Mouse (Mus musculus) brown adipose tissue, adult 24 weeks (tissue): ENCODE measurements around the gene Vmn1r82. TPM values are rescaled to one million over a fixed set of nuclear protein-coding genes. Genes with fewer than 3 reads are reported as not detected.

Source experiments
- H3K27ac ChIP-seq: fragments of 200-500 bp; replicated peaks from 2 replicates; pipeline ENCODE4 v1.5.1; 2012; ENCODE audit warnings: low read depth, mild to moderate bottlenecking, low read length
- H3K4me1 ChIP-seq: fragments of 200-500 bp; 2 replicates; pipeline ENCODE4 v1.6.1; 2012; ENCODE audit warnings: low read length, mixed read lengths; ENCODE audit not compliant: control insufficient read depth, insufficient read depth, insufficient read length
- H3K4me3 ChIP-seq: fragments of 200-500 bp; 2 replicates; pipeline ENCODE4 v1.5.1; 2012; ENCODE audit warnings: low read depth, mild to moderate bottlenecking, low read length, moderate library complexity; ENCODE audit not compliant: insufficient read depth
- polyA plus RNA-seq: library from polyadenylated mRNA; stranded (reverse); fragments of >200 nt; gene quantifications from 2 replicates; pipeline ENCODE4 v1.2.4, GENCODE M21; 2012; ENCODE audit not compliant: missing spikeins, insufficient read depth, insufficient read length

The Vmn1r82 gene
- polyA plus RNA-seq, result not detected in 2 replicates

GRCm38 (mm10) chr7:12300130-12300529 is at the start of gene Vmn1r82:
TSS of gene Vmn1r82 (plus strand) at chr7:12300430.
- Histone ChIP-seq H3K27ac (no peak within 1 kb of the TSS), H3K4me1 (no peaks in the 10 kb centered on the region), H3K4me3 (no peak within 1 kb of the TSS)

- no peak within 1 kb of the TSS for H3K27ac ChIP-seq
- H3K4me1 ChIP-seq, result no peaks in the 10 kb centered on the region
- H3K4me3 ChIP-seq, result no peak within 1 kb of the TSS
Observed at GRCm38 (mm10) chr7:12268169-12268568, 32.1 kb upstream of the Vmn1r82 start, which contains the start of gene Vmn1r81. TSS of gene Vmn1r81 (minus strand) at chr7:12268269.

- no peaks in the 10 kb centered on the region for H3K4me1 ChIP-seq
- no peak within 1 kb of the TSS for H3K27ac ChIP-seq
- H3K4me3 ChIP-seq, result no peak within 1 kb of the TSS
Observed at GRCm38 (mm10) chr7:12329381-12329780, 29.2 kb downstream of the Vmn1r82 start, which contains the start of gene Vmn1r83. TSS of gene Vmn1r83 (minus strand) at chr7:12329481.

Other genes with a start within 250 kb of the Vmn1r82 start
- not detected in 2 replicates for gene Vmn1r78, start 150.2 kb upstream of the Vmn1r82 start, polyA plus RNA-seq
- gene Vmn1r79, start 129.2 kb upstream of the Vmn1r82 start, polyA plus RNA-seq, result not detected in 2 replicates
- gene Vmn1r80, start 111.1 kb upstream of the Vmn1r82 start, polyA plus RNA-seq, result not detected in 2 replicates
- not detected in 2 replicates for gene Vmn1r81, start 32.2 kb upstream of the Vmn1r82 start, polyA plus RNA-seq
- gene Vmn1r83, start 29.1 kb downstream of the Vmn1r82 start, polyA plus RNA-seq, result not detected in 2 replicates
- gene Vmn1r84, start 68.8 kb downstream of the Vmn1r82 start, polyA plus RNA-seq, result not detected in 2 replicates
- gene Zfp551, start 122.3 kb downstream of the Vmn1r82 start, polyA plus RNA-seq, result 0.91 TPM in 1 of 2 replicates, not detected in the other
- 2.8 and 4.4 TPM in 2 replicates for gene Zfp606, start 177.9 kb downstream of the Vmn1r82 start, polyA plus RNA-seq
- not detected in 2 replicates for gene 2900092C05Rik, start 212.1 kb downstream of the Vmn1r82 start, polyA plus RNA-seq